Mouse (Mus musculus) lung, postnatal 25 days (tissue): ENCODE measurements at regions not wholly inside any gene's neighbourhood (a gene's known extent, or its start where the extent isn't known, plus 50 kb on each side); places are given as distances from the start of the nearest gene placed in this dataset.

ENCODE experiments used
- DNase-seq: peaks from one replicate; pipeline ENCODE4 v3.0.0; 2022; ENCODE audit warnings: low spot score

- no peak for DNase-seq
Observed at GRCm38 (mm10) chr2:75240976-75241375, 415.4 kb downstream of the Mtx2 start.

- DNase-seq, result no peak
Observed at GRCm38 (mm10) chr2:75244311-75245033, 414.6 kb upstream of the Hnrnpa3 start.

GRCm38 (mm10) chr2:75245256-75245655, 413.8 kb upstream of the Hnrnpa3 start:
- DNase-seq, result no peak

GRCm38 (mm10) chr2:75245662-75246061, 413.4 kb upstream of the Hnrnpa3 start:
- DNase-seq, result no peak

- DNase-seq, result no peak
Observed at GRCm38 (mm10) chr2:75246082-75246743, 412.8 kb upstream of the Hnrnpa3 start.

GRCm38 (mm10) chr2:75248251-75248650, 410.8 kb upstream of the Hnrnpa3 start:
- no peak for DNase-seq

GRCm38 (mm10) chr2:75250507-75250906, 408.6 kb upstream of the Hnrnpa3 start:
- DNase-seq, result no peak

- no peak for DNase-seq
Observed at GRCm38 (mm10) chr2:75252829-75253228, 406.2 kb upstream of the Hnrnpa3 start.

- DNase-seq, result no peak
Observed at GRCm38 (mm10) chr2:75265218-75265617, 393.8 kb upstream of the Hnrnpa3 start.

GRCm38 (mm10) chr2:75265739-75266699, 393.0 kb upstream of the Hnrnpa3 start:
- no peak for DNase-seq

- DNase-seq, result no peak
Observed at GRCm38 (mm10) chr2:75267949-75268348, 391.1 kb upstream of the Hnrnpa3 start.

GRCm38 (mm10) chr2:75269446-75269845, 389.6 kb upstream of the Hnrnpa3 start:
- DNase-seq, result no peak

- DNase-seq, result no peak
Observed at GRCm38 (mm10) chr2:75270115-75270514, 388.9 kb upstream of the Hnrnpa3 start.

- DNase-seq, result no peak
Observed at GRCm38 (mm10) chr2:75287900-75288299, 371.2 kb upstream of the Hnrnpa3 start.

- DNase-seq, result no peak
Observed at GRCm38 (mm10) chr2:75291674-75292073, 367.4 kb upstream of the Hnrnpa3 start.

GRCm38 (mm10) chr2:75306821-75307220, 352.2 kb upstream of the Hnrnpa3 start:
- no peak for DNase-seq

GRCm38 (mm10) chr2:75311191-75311590, 347.9 kb upstream of the Hnrnpa3 start:
- no peak for DNase-seq

- peak; percentile 25 for DNase-seq
Observed at GRCm38 (mm10) chr2:75312246-75312645, 346.8 kb upstream of the Hnrnpa3 start.

GRCm38 (mm10) chr2:75315341-75315740, 343.7 kb upstream of the Hnrnpa3 start:
- no peak for DNase-seq

- DNase-seq, result no peak
Observed at GRCm38 (mm10) chr2:75318190-75318589, 340.9 kb upstream of the Hnrnpa3 start.

- DNase-seq, result no peak
Observed at GRCm38 (mm10) chr2:75324146-75324749, 334.8 kb upstream of the Hnrnpa3 start.

GRCm38 (mm10) chr2:75329598-75329997, 329.5 kb upstream of the Hnrnpa3 start:
- no peak for DNase-seq
